Mouse (Mus musculus): ENCODE results near the gene Ccl17. TPM values are rescaled to one million over a fixed set of nuclear protein-coding genes. Genes with fewer than 3 reads are reported as not detected.

Gene Ccl17
- polyA plus RNA-seq (2014; fragmentation: Illumina TruSeq; extraction: RNeasy Lipid Tissue Mini Kit (QIAGEN cat#74804); ENCODE audit: low read depth, low replicate concordance), result not detected

DNA sequence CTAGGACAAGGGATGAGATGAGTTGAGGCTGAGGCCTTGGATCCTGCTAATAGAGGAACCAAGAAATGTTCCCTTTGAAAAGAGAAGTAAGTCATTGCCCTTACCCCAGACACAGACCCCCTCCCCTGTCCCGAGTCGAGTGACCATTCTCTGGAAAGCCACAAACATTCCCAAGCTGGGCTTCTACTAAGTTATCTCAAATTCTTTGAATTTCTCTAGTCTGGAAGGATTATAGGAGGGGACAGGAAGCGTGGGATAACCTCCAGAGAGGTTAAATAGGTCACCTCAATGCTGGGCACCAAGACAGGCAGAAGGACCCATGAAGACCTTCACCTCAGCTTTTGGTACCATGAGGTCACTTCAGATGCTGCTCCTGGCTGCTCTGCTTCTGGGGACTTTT lies at the start of gene Ccl17:
Gene Ccl17, plus strand, starts transcription at position 301 of the 400 bp plus-strand sequence.

GRCm38 (mm10) chr8:94771941-94772670 lies 38.1 kb upstream of the Ccl17 start, which contains the start of gene Cx3cl1:
Gene Cx3cl1 (plus strand): TSS chr8:94772009.

DNA sequence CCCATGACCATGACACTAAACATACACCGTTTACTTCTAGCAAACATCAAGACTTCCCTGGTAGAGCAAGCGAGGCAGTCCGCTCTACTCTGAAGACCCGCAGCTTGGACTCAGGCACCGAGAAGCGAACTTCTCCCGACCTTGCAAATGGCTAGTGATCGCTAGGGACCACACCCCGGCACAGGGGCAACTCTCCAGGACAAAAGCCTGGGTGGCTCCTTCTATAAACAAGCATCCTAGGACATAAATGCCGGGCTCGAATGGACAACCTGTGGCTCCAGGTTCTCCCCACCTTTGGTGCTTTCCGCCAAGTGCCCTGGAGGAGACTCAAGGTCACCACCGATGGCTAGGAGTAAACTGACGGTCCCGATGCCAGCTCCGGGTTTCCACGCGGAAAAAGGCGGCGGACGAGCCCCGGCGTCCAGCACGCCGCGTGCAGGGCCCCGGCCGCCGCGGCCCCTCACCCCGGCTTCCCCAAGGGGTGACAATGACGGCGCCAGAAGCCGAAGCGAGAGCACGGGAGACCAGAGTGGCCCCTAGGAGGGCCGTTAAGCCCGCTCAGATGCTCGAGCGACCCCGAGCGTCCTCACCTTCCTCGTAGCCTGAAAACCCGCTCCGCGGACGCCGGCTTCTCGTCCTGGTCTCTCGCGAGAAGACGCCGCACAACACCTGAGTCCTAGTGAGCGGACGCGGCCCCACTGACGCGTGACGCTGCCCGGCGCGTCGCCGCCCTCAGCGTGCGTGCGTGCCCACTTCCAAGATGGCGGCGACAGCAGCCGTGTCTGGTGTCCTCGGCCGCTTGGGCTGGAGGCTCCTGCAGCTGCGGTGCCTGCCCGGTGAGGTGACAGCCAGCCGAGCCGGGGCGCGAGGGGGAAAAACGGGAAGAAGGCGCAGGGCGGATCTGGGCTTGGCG lies 27.7 kb downstream of the Ccl17 start, which contains the start of the genes Coq9 and Ciapin1:
Gene Coq9, plus strand, starts transcription at position 660 of the 913 bp plus-strand sequence.
Gene Ciapin1, minus strand, starts transcription at position 697 of the 913 bp plus-strand sequence.

DNA sequence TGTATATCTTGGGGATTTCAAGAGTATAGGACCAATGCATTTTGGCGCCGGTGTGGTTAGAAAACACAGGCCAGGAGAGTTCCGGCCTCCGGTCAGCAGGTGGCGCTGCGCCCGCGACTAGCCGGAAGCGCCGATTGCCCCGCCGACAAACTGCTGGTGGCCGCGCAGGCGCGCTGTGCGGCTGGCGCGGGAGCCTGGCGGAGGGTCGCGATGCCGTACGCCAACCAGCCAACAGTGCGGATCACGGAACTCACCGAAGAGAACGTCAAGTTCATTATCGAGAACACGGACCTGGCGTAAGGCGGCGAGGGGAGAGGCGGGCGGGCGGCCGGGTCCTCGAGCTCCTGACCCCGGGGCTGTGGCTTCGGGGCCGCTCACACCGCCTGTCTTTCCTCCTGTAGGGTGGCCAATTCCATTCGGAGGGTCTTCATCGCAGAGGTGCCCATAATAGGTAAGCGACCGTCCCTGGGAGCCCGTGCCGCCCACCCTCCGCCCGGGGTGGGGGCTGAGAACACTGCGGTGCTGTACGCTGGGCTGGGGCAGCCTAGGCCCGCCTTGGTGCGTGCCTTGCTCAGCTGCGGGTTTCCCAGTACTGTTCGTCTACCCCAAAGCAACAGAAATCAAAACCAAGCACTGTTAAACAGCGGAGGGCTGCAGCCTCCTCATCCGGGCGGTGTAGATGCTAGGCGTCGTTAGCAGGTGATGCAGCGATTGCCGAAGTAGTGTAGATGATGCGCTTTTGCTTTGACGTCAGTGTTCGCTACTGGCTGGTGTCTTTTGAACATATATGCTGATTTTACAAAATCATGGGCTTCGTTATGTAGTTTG lies 47.3 kb downstream of the Ccl17 start, which contains the start of gene Polr2c:
Gene Polr2c, plus strand, starts transcription at position 105 of the 828 bp plus-strand sequence.

Other genes with a start within 250 kb of the Ccl17 start
- gene Rspry1, start 208.5 kb upstream of the Ccl17 start, polyA plus RNA-seq (2014; fragmentation: Illumina TruSeq; extraction: RNeasy Lipid Tissue Mini Kit (QIAGEN cat#74804); ENCODE audit: low read depth, low replicate concordance), result 63.6 TPM
- 88.4 TPM for gene Fam192a, start 208.5 kb upstream of the Ccl17 start, polyA plus RNA-seq (2014; fragmentation: Illumina TruSeq; extraction: RNeasy Lipid Tissue Mini Kit (QIAGEN cat#74804); ENCODE audit: low read depth, low replicate concordance)
- 906 TPM for gene Arl2bp, start 143.9 kb upstream of the Ccl17 start, polyA plus RNA-seq (2014; fragmentation: Illumina TruSeq; extraction: RNeasy Lipid Tissue Mini Kit (QIAGEN cat#74804); ENCODE audit: low read depth, low replicate concordance)
- not detected for gene Pllp, start 114.2 kb upstream of the Ccl17 start, polyA plus RNA-seq (2014; fragmentation: Illumina TruSeq; extraction: RNeasy Lipid Tissue Mini Kit (QIAGEN cat#74804); ENCODE audit: low read depth, low replicate concordance)
- gene Ccl22, start 64.9 kb upstream of the Ccl17 start, polyA plus RNA-seq (2014; fragmentation: Illumina TruSeq; extraction: RNeasy Lipid Tissue Mini Kit (QIAGEN cat#74804); ENCODE audit: low read depth, low replicate concordance), result 1.9 TPM
- gene Cx3cl1, start 38.4 kb upstream of the Ccl17 start, polyA plus RNA-seq (2014; fragmentation: Illumina TruSeq; extraction: RNeasy Lipid Tissue Mini Kit (QIAGEN cat#74804); ENCODE audit: low read depth, low replicate concordance), result 0.35 TPM
- 7.5 TPM for gene Coq9, start 27.9 kb downstream of the Ccl17 start, polyA plus RNA-seq (2014; fragmentation: Illumina TruSeq; extraction: RNeasy Lipid Tissue Mini Kit (QIAGEN cat#74804); ENCODE audit: low read depth, low replicate concordance)
- 11.3 TPM for gene Ciapin1, start 27.9 kb downstream of the Ccl17 start, polyA plus RNA-seq (2014; fragmentation: Illumina TruSeq; extraction: RNeasy Lipid Tissue Mini Kit (QIAGEN cat#74804); ENCODE audit: low read depth, low replicate concordance)
- gene Polr2c, start 47.0 kb downstream of the Ccl17 start, polyA plus RNA-seq (2014; fragmentation: Illumina TruSeq; extraction: RNeasy Lipid Tissue Mini Kit (QIAGEN cat#74804); ENCODE audit: low read depth, low replicate concordance), result 4.5 TPM
- gene Dok4, start 65.9 kb downstream of the Ccl17 start, polyA plus RNA-seq (2014; fragmentation: Illumina TruSeq; extraction: RNeasy Lipid Tissue Mini Kit (QIAGEN cat#74804); ENCODE audit: low read depth, low replicate concordance), result 0.10 TPM
- not detected for gene Ccdc102a, start 107.6 kb downstream of the Ccl17 start, polyA plus RNA-seq (2014; fragmentation: Illumina TruSeq; extraction: RNeasy Lipid Tissue Mini Kit (QIAGEN cat#74804); ENCODE audit: low read depth, low replicate concordance)
- not detected for gene Adgrg5, start 113.2 kb downstream of the Ccl17 start, polyA plus RNA-seq (2014; fragmentation: Illumina TruSeq; extraction: RNeasy Lipid Tissue Mini Kit (QIAGEN cat#74804); ENCODE audit: low read depth, low replicate concordance)
- 3.3 TPM for gene Adgrg1, start 164.3 kb downstream of the Ccl17 start, polyA plus RNA-seq (2014; fragmentation: Illumina TruSeq; extraction: RNeasy Lipid Tissue Mini Kit (QIAGEN cat#74804); ENCODE audit: low read depth, low replicate concordance)
- gene Adgrg3, start 207.2 kb downstream of the Ccl17 start, polyA plus RNA-seq (2014; fragmentation: Illumina TruSeq; extraction: RNeasy Lipid Tissue Mini Kit (QIAGEN cat#74804); ENCODE audit: low read depth, low replicate concordance), result not detected
- 10.0 TPM for gene Drc7, start 244.7 kb downstream of the Ccl17 start, polyA plus RNA-seq (2014; fragmentation: Illumina TruSeq; extraction: RNeasy Lipid Tissue Mini Kit (QIAGEN cat#74804); ENCODE audit: low read depth, low replicate concordance)